Mouse (Mus musculus) liver, embryonic 11.5 days (tissue): ENCODE data around the gene Dctn3. TPM values are rescaled to one million over a fixed set of nuclear protein-coding genes. Genes with fewer than 3 reads are reported as not detected.
A peak's percentile ranks its signal among the peaks of the same experiment; 100 is the strongest.
"Not testable (repeated sequence)": the region's sequence is repeated elsewhere in the genome, so short reads cannot be mapped to it uniquely, and the experiment has no call there.

ENCODE experiments used
- ATAC-seq: fragments of 200-750 bp; cut with Nextera tagmentation; replicated peaks from 2 replicates; pipeline ENCODE4 v1.8.0; 2017; ENCODE audit warnings: moderate number of reproducible peaks, mild to moderate bottlenecking, moderate TSS enrichment, moderate library complexity; ENCODE audit not compliant: low FRiP score
- DNase-seq: peaks from one replicate; pipeline ENCODE4 v3.0.0-alpha.2; 2017; ENCODE audit warnings: low spot score
- H3K27ac ChIP-seq: fragments of 300-500 bp; sonication (generic); 2 replicates; pipeline ENCODE4 v1.5.1; 2014; ENCODE audit warnings: mild to moderate bottlenecking, low read depth, low read length, control low read depth
- H3K27me3 ChIP-seq: fragments of 300-500 bp; sonication (generic); replicated peaks from 2 replicates; pipeline ENCODE4 v1.6.1; 2014; ENCODE audit warnings: low read length, mixed read lengths; ENCODE audit not compliant: control insufficient read depth, insufficient read depth
- H3K36me3 ChIP-seq: fragments of 300-500 bp; sonication (generic); 2 replicates; pipeline ENCODE4 v1.6.1; 2014; ENCODE audit warnings: mild to moderate bottlenecking, low read length, moderate library complexity, mixed read lengths; ENCODE audit not compliant: control insufficient read depth, insufficient read depth
- H3K4me1 ChIP-seq: fragments of 300-500 bp; sonication (generic); replicated peaks from 2 replicates; pipeline ENCODE4 v1.6.1; 2014; ENCODE audit warnings: low read length, mixed read lengths; ENCODE audit not compliant: control insufficient read depth, insufficient read depth
- H3K4me2 ChIP-seq: fragments of 300-500 bp; sonication (generic); 2 replicates; pipeline ENCODE4 v1.6.1; 2014; ENCODE audit warnings: mild to moderate bottlenecking, control low read depth, moderate library complexity
- H3K4me3 ChIP-seq: fragments of 300-500 bp; sonication (generic); 2 replicates; pipeline ENCODE4 v1.5.1; 2014; ENCODE audit warnings: low read depth, low read length, control low read depth
- H3K9ac ChIP-seq: fragments of 300-500 bp; sonication (generic); 2 replicates; pipeline ENCODE4 v1.6.1; 2014; ENCODE audit warnings: low read depth, low read length, control low read depth
- H3K9me3 ChIP-seq: fragments of 300-500 bp; sonication (generic); 2 replicates; pipeline ENCODE4 v1.6.1; 2016; ENCODE audit warnings: low read length, inconsistent platforms, mixed read lengths; ENCODE audit not compliant: control insufficient read depth
- WGBS: fragments of 180-500 bp; shearing (Covaris S2); extraction: QIAGEN DNeasy Blood & Tissue Kit; methylation state at CpG from one replicate; pipeline ENCODE4 v1.1.7; 2014; 5-methylcytosine and 5-hydroxymethylcytosine counted together
- polyA plus RNA-seq: library from polyadenylated mRNA; unstranded; fragments of >200 nt; fragmentation: Nextera tagmentation; extraction: Ambion mirVana; gene quantifications from 2 replicates; pipeline ENCODE4 v1.2.1, GENCODE M21; 2014

Dctn3 gene
- 107 and 118 TPM in 2 replicates for polyA plus RNA-seq

DNA sequence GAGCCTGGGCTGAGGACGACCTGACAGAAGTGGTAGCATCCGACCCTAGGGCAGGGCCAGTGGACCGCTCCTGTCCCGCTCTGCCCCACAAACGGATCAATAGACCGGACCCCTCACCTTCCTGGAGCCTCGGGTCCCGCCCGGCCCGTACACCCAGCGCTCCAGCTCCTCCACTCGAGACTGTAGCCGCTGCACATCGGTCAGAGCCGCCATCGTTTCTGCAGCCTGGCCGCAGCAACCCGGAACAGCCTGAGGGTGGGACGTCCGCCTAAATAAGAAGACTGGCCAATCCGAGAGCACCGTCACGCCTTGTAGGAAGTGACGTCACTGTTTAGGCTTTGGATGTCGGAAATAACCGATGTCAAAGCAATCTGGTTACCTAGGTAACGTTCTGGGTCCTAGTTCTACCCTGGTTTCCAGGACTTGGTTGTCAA, at the start of gene Dctn3:
Gene Dctn3, minus strand, starts transcription at position 253 of the 434 bp plus-strand sequence.
- H3K27ac ChIP-seq: no peak within 1 kb of the TSS
- H3K9ac ChIP-seq: peak within 1 kb of the TSS; percentile 85
- peak within 1 kb of the TSS; percentile 75 for H3K4me3 ChIP-seq
- peak; percentile 70 for DNase-seq
- peaks cover 12% of the 10 kb centered on the region; the same call in 1 of the 2 replicates for H3K4me1 ChIP-seq
- ATAC-seq: peak; percentile 93
- peak within 1 kb of the TSS; percentile 84 for H3K4me2 ChIP-seq
- peaks cover 42% of the 10 kb centered on the region for H3K27me3 ChIP-seq
- WGBS: under 1% methylated on average over 27 of the region's 27 CpGs
- H3K36me3 ChIP-seq: no peaks in the 10 kb centered on the region
- H3K9me3 ChIP-seq: no peaks in the 10 kb centered on the region

DNA sequence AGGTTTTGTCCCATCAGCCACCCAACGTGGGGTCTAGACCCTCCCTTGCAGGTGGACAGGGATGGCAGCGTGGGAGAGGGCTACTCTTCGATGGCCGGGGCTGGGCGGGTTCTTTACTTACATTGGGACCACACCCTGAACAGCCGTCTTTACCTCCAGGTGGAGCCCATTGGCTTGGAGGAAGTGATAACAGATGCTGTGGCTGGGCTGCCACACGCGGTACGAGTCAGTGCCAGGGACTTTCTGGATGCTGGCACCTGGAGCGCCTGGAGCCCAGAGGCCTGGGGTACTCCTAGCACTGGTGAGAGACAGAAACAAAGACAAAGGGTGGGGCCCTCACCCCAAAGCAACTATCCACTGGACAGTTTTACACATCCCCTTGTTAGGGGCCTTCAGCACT, 44.3 kb upstream of the Dctn3 start:
- not testable (repeated sequence) for H3K36me3 ChIP-seq, H3K27me3 ChIP-seq, H3K4me1 ChIP-seq, DNase-seq, ATAC-seq, H3K4me3 ChIP-seq, H3K9me3 ChIP-seq, H3K27ac ChIP-seq, H3K4me2 ChIP-seq, H3K9ac ChIP-seq
- 68% methylated on average over 10 of the region's 10 CpGs for WGBS

DNA sequence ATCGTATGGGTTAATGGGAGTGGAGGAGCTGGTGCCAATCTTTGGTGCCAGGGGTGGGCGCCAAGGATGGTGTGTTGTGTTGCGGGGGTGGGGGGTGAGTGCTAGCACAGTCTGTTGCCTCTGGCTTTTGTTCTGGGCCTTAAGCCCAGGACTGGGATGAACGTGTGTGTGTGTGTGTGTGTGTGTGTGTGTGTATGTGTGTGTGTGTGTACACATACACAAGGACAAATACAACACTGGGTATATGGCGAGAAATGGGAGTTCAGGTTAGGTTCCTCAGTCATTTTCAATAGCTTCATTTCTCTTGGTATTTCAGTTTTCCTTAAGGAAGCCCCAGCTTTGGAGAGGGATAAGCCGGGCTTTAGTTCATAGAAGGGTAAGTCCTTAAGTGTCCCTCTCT, 40.2 kb upstream of the Dctn3 start:
- not testable (repeated sequence) for H3K4me2 ChIP-seq, H3K27ac ChIP-seq, H3K4me3 ChIP-seq, H3K27me3 ChIP-seq, H3K9me3 ChIP-seq, ATAC-seq, DNase-seq, H3K36me3 ChIP-seq, H3K9ac ChIP-seq
- WGBS: 79% methylated on average over 4 of the region's 6 CpGs
- peaks cover 32% of the 10 kb centered on the region for H3K4me1 ChIP-seq

DNA sequence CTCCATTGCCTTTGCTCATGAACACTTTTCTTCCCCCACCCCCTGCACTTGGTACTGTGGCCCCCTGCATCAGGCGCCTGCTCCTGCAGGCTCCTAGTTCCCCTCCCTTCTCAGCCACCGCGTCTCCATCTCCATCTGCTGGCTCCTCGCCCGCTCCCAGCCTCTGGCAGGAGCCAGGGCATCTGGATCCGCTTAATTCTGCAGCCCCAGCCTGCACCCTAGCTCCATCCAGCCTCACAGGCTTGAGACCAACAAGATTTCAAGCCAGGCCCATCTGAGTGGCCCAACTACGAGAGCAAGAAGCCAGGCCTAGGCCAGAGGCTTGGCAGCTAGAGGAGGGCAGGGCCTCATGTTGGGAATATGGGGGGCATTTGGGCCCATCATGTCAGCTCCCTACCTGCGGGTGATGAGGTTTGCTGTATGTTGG, 39.7 kb upstream of the Dctn3 start:
- peak overlapping the region; percentile 30 for H3K4me2 ChIP-seq
- H3K9ac ChIP-seq, ATAC-seq, H3K27me3 ChIP-seq, H3K9me3 ChIP-seq, DNase-seq, H3K36me3 ChIP-seq: not testable (repeated sequence)
- H3K27ac ChIP-seq: peak overlapping the region; percentile 19; the same call in 1 of the 2 replicates
- H3K4me1 ChIP-seq: peaks cover 32% of the 10 kb centered on the region
- WGBS: 65% methylated on average over 8 of the region's 8 CpGs
- 0 out of 2 replicates have a peak overlapping the region, but pooled peaks have one; percentile 5 for H3K4me3 ChIP-seq

DNA sequence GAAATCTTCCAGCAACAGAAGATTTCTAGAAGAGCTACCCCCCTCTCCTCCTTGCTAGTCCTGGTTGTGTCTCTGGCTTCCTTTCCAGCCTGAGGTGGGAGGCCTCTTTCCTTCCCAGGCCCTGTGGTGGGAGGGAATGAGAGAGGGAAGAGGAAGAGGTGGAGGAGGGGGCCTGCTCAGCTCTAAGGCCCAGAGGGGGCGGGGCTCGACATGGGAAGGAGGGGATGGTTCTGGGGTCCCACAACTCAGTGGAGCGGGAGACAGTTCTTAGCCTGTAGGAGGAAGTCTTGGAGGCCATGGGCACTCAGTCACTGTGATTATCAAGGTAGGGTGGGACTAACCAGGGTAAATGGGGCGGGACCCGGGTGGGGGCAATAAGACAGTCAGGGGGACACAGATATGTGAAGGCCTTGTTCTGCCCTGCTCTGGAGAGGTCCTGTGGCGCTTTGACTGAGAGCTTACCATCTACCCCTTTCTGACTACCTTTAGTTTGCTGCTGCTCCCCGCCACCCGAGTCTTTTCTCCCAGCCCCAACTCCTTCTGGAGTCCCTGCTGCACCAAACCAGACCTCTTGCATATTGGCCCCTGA, 39.2 kb upstream of the Dctn3 start:
- no peaks in the 10 kb centered on the region for H3K27me3 ChIP-seq
- H3K4me1 ChIP-seq: peaks cover 32% of the 10 kb centered on the region
- DNase-seq (no peak), ATAC-seq (peak; percentile 13; the same call in 1 of the 2 replicates)
- 39% methylated on average over 8 of the region's 8 CpGs for WGBS
- no peak overlapping the region for H3K9ac ChIP-seq
- H3K27ac ChIP-seq: peak overlapping the region; percentile 77; the same call in 1 of the 2 replicates
- peak overlapping the region; percentile 77 for H3K4me2 ChIP-seq
- peaks cover 4% of the 10 kb centered on the region; the same call in 1 of the 2 replicates for H3K36me3 ChIP-seq
- H3K4me3 ChIP-seq: 0 out of 2 replicates have a peak overlapping the region, but pooled peaks have one; percentile 5
- H3K9me3 ChIP-seq: no peaks in the 10 kb centered on the region

DNA sequence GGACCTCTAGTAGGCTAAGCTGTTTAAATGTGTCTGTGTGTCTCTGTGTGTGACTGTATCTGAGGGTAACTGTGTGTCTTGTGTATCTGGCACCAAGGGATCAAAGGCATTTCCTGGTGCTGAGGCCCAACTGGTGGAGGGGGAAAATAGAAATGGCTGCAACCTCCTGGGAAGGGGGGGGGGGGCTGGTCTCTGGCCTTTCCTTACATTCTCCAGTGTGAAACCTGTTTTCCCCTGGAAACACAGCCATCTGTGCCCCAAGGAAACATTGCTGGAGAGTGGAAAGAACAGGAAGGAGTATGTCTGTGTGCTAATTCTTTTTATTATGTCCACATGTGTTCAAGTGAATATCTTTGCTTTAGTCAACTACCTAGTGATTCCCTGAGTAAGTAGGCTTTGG, 38.7 kb upstream of the Dctn3 start:
- DNase-seq: no peak
- no peak overlapping the region for H3K4me3 ChIP-seq

DNA sequence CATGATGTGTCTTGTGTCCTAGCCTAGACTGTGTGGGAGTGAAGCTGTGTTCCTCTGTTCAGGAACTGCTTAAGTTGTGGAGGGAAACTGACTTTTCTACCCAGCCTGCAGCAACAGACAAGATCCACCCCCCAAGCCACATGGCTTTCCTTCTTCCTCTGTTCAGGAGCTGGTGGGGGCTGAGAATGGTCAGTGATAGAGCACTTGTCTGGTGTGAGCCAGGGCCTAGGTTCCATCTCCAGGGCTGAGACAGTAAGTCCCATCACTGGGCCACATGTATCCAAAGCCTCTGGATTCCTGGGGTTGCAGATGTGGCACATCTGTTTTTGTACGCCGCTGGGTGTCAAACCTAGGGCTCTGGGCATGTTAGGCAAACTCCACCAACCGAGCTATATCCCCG, 37.9 kb upstream of the Dctn3 start:
- H3K9ac ChIP-seq: peak overlapping the region; percentile 58
- H3K4me1 ChIP-seq: peaks cover 37% of the 10 kb centered on the region
- peaks cover 6% of the 10 kb centered on the region; the same call in 1 of the 2 replicates for H3K36me3 ChIP-seq
- peak overlapping the region; percentile 32 for H3K4me3 ChIP-seq
- no peaks in the 10 kb centered on the region for H3K27me3 ChIP-seq
- WGBS: 72% methylated on average over 4 of the region's 4 CpGs
- peak overlapping the region; percentile 77 for H3K27ac ChIP-seq
- DNase-seq (no peak), ATAC-seq (0 out of 2 replicates have a peak, but pooled peaks have one; percentile 4)
- no peaks in the 10 kb centered on the region for H3K9me3 ChIP-seq
- peak overlapping the region; percentile 77 for H3K4me2 ChIP-seq

More for the DNA sequence above, 38.7 kb upstream of the Dctn3 start:
- no peaks in the 10 kb centered on the region for H3K9me3 ChIP-seq
- ATAC-seq: no peak
- H3K4me1 ChIP-seq: peaks cover 32% of the 10 kb centered on the region
- peaks cover 6% of the 10 kb centered on the region; the same call in 1 of the 2 replicates for H3K36me3 ChIP-seq
- peak overlapping the region; percentile 77; the same call in 1 of the 2 replicates for H3K27ac ChIP-seq
- no peaks in the 10 kb centered on the region for H3K27me3 ChIP-seq
- peak overlapping the region; percentile 77 for H3K4me2 ChIP-seq
- H3K9ac ChIP-seq: peak overlapping the region; percentile 58

DNA sequence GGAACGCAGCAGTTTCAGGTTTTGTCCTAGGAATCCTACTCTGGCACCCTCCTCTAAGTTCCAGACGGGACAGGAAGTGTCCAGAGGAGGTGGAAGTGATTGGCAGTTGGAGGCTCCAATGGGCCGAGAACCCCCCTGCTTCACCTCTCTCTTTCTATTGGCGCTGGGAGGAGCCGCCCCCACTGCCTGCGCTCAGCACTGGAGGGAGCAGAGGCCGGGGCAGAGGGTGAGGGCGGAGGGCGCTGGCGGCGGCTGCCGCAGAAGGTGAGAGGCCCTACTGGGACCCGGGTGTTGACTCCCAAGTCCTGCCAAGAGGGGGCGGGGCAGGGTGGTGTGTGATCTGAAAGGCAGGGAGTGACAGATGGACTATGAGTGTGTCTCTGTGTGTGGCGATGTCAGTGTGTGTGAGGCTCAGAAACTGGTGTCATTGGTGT, 37.3 kb upstream of the Dctn3 start:
- peaks cover 6% of the 10 kb centered on the region; the same call in 1 of the 2 replicates for H3K36me3 ChIP-seq
- peaks cover 37% of the 10 kb centered on the region for H3K4me1 ChIP-seq
- H3K9me3 ChIP-seq: no peaks in the 10 kb centered on the region
- ATAC-seq (peak; percentile 93), DNase-seq (peak; percentile 87)
- WGBS: under 1% methylated on average over 15 of the region's 15 CpGs
- H3K4me3 ChIP-seq: peak overlapping the region; percentile 32
- peak overlapping the region; percentile 77 for H3K4me2 ChIP-seq
- peak overlapping the region; percentile 77 for H3K27ac ChIP-seq
- no peaks in the 10 kb centered on the region for H3K27me3 ChIP-seq
- peak overlapping the region; percentile 58 for H3K9ac ChIP-seq
